ENCODE assay signal across 9 mouse cellular contexts in the genomic region with DNA sequence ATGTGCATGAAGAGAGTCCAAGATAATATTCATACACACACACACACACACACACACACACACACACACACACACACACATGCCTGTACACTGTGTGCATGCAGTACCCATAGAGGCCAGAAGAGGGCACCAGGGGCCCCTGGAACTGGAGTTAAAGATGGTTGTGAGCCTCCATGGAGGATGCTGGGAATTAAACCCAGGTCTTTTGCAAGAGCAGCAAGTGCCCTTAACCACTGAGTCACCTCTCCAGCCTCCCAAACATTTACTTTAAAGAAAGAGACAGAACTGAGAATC. TPM values are rescaled to one million over a fixed set of nuclear protein-coding genes. Genes with fewer than 3 reads are reported as not detected.
DNase-seq lines count a peak whose midpoint lies in the region; ATAC-seq and TF ChIP-seq lines count a peak whose summit lies in the region.
"Had no signal": no experiment of that assay in that cellular context is flagged by ENCODE, and none has a peak within 500 bp of the region (broad histone marks: within the 10 kb centered on the region; RNA-seq: fewer than 3 reads in every experiment).

No protein-coding gene starts in this region.

- no peaks in the 10 kb centered on the region for H3K36me3 ChIP-seq in lung, embryonic 14.5 days (ENCODE audit: insufficient read depth)
- no peaks in the 10 kb centered on the region for H3K36me3 ChIP-seq in splenic B cell, adult 2 months (ENCODE audit: control insufficient read depth, insufficient read depth, low read length, poor library complexity, severe bottlenecking)

- no peak for ATAC-seq in CD4-positive, CD25-positive, alpha-beta regulatory T cell, adult 4 months
- no peak for ATAC-seq in lung, embryonic 14.5 days (ENCODE audit: insufficient read depth)

- no peaks in the 10 kb centered on the region for H3K27me3 ChIP-seq in lung, embryonic 14.5 days (ENCODE audit: insufficient read depth, low read length)
- H3K27me3 ChIP-seq in splenic B cell, adult 2 months (ENCODE audit: control insufficient read depth, insufficient read depth, low read length, poor library complexity, severe bottlenecking), result no peaks in the 10 kb centered on the region

- H3K4me3 ChIP-seq in lung, embryonic 14.5 days (ENCODE audit: low read depth, low read length), result no peak overlapping the region

- H3K9me3 ChIP-seq in lung, embryonic 14.5 days (ENCODE audit: low read depth, low read length), result no peaks in the 10 kb centered on the region

- peak; percentile 70 for TF ChIP-seq CTCF in lung, embryonic 14.5 days (IDR thresholded peaks at IDR 0.05; ENCODE audit: low read depth)

- peak; percentile 58 for DNase-seq in CD4-positive, CD25-positive, alpha-beta regulatory T cell, adult 2 months (ENCODE audit: low read depth, low spot score)
- DNase-seq in lung, embryonic 14.5 days, result no peak
- no peak for DNase-seq in lung, postnatal 10 days
- DNase-seq in c-Kit-positive CD71-positive TER-119-positive erythroid progenitor cells, embryonic 14.5 days (ENCODE audit: low spot score), result peak; percentile 16
- peak; percentile 53 for DNase-seq in splenic B cell, adult 2 months (ENCODE audit: low read depth, low spot score)
- no peak for DNase-seq in frontal cortex, postnatal 36 days (ENCODE audit: low spot score in 2 of 2)
- no peak for DNase-seq in yolk sac, embryonic 10.5 days (ENCODE audit: low spot score)

- peak overlapping the region; percentile 80; the same call in 1 of the 2 replicates for H3K27ac ChIP-seq in lung, embryonic 14.5 days (ENCODE audit: low read depth)

- H3K4me2 ChIP-seq in lung, embryonic 14.5 days, result no peak overlapping the region

- peaks cover 43% of the 10 kb centered on the region for H3K4me1 ChIP-seq in lung, embryonic 14.5 days (ENCODE audit: insufficient read depth)

- no peak overlapping the region for H3K9ac ChIP-seq in lung, embryonic 14.5 days

RNA-seq across cellular contexts. Expression of a gene that starts 29.6 kb away (rescaled TPM):
- 10 to 100 TPM; 32.0 to 41.1 TPM for polyA plus RNA-seq in CD4-positive, CD25-positive, alpha-beta regulatory T cell, adult 4 months (2017; shearing (Covaris generic))
- polyA plus RNA-seq in lung, embryonic 14.5 days (2014; fragmentation: Nextera tagmentation; extraction: Ambion mirVana), result 289 and 315 TPM in 2 replicates

RNA-seq across cellular contexts. Expression of a gene that starts 29.9 kb away (rescaled TPM):
- 1,000 to 10,000 TPM; 1,023 to 1,039 TPM for polyA plus RNA-seq in CD4-positive, CD25-positive, alpha-beta regulatory T cell, adult 4 months (2017; shearing (Covaris generic))
- polyA plus RNA-seq in lung, embryonic 14.5 days (2014; fragmentation: Nextera tagmentation; extraction: Ambion mirVana), result 941 and 956 TPM in 2 replicates

RNA-seq across cellular contexts. Expression of a gene that starts 30.0 kb away (rescaled TPM):
- polyA plus RNA-seq in CD4-positive, CD25-positive, alpha-beta regulatory T cell, adult 4 months (2017; shearing (Covaris generic)), result not detected
- 2.6 and 5.0 TPM in 2 replicates for polyA plus RNA-seq in lung, embryonic 14.5 days (2014; fragmentation: Nextera tagmentation; extraction: Ambion mirVana)
- polyA plus RNA-seq: heart, embryonic 16.5 days had no signal

RNA-seq across cellular contexts. Expression of a gene that starts 38.2 kb away (rescaled TPM):
- polyA plus RNA-seq in CD4-positive, CD25-positive, alpha-beta regulatory T cell, adult 4 months (2017; shearing (Covaris generic)), result 10 to 100 TPM; 12.3 to 22.7 TPM
- polyA plus RNA-seq in lung, embryonic 14.5 days (2014; fragmentation: Nextera tagmentation; extraction: Ambion mirVana), result 8.5 and 10.1 TPM in 2 replicates

RNA-seq across cellular contexts. Expression of a gene that starts 50.5 kb away (rescaled TPM):
- polyA plus RNA-seq in CD4-positive, CD25-positive, alpha-beta regulatory T cell, adult 4 months (2017; shearing (Covaris generic)), result under 1 TPM in 1 of 2 experiments, not detected in 1; 0.39 TPM
- 3.1 and 5.1 TPM in 2 replicates for polyA plus RNA-seq in lung, embryonic 14.5 days (2014; fragmentation: Nextera tagmentation; extraction: Ambion mirVana)

Comparison
In these comparisons a context has a peak if more than half of its experiments do, and no peak if none do; other contexts are left out.
1. DNase-seq: peak in CD4-positive, CD25-positive, alpha-beta regulatory T cell, adult 2 months (single experiment), c-Kit-positive CD71-positive TER-119-positive erythroid progenitor cells, embryonic 14.5 days (single experiment) and splenic B cell, adult 2 months (single experiment); none in lung, embryonic 14.5 days (single experiment), lung, postnatal 10 days (single experiment), frontal cortex, postnatal 36 days (0 of 2) and yolk sac, embryonic 10.5 days (single experiment).